Mouse (Mus musculus) cortical plate, adult 2 months (tissue): ENCODE results near the gene Tst.

ENCODE experiments used
- CTCF ChIP-seq: fragments of 200-500 bp; IDR thresholded peaks from 2 replicates; pipeline ENCODE4 v1.5.1; 2011; ENCODE audit warnings: mild to moderate bottlenecking, control low read depth, low read length; ENCODE audit not compliant: insufficient read depth; ENCODE audit errors: extremely low read depth
- POLR2A ChIP-seq: fragments of 200-500 bp; IDR thresholded peaks from 2 replicates; pipeline ENCODE4 v1.6.1; 2011; ENCODE audit warnings: mild to moderate bottlenecking, low read length, control low read depth; ENCODE audit not compliant: insufficient read depth; ENCODE audit errors: extremely low read depth

DNA sequence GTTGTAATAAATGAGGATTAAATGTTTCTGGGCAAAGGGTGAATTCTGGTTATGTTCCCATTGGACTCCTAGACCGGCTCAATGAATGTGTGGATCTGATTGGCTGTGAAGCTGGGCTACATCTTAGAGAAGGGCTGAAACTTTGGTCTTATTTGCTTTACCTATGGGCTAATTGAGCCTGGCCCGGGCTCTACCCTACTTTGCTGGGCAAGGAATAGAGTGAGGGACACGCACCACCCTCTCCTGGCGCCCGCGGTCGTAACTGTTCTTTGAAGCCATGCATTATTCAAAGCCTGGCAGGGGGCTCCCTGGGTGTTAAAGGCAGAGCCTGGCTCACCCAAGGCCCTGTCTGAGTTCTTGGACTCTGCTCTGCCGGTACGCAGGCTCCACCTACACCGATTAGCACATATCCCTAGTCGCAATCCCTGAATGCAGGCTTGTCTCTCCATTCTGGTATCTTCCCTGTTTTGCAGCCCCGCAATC lies 3.9 kb upstream of the Tst start:
- TF ChIP-seq CTCF, result no peak
- TF ChIP-seq POLR2A, result no peak
